Mouse (Mus musculus) retina, embryonic 14.5 days (tissue): ENCODE results near the gene Srgap1.

Source experiments
- DNase-seq: peaks from one replicate; pipeline ENCODE4 v3.0.0-alpha.2; 2015; ENCODE audit warnings: low spot score

Srgap1 gene

DNA sequence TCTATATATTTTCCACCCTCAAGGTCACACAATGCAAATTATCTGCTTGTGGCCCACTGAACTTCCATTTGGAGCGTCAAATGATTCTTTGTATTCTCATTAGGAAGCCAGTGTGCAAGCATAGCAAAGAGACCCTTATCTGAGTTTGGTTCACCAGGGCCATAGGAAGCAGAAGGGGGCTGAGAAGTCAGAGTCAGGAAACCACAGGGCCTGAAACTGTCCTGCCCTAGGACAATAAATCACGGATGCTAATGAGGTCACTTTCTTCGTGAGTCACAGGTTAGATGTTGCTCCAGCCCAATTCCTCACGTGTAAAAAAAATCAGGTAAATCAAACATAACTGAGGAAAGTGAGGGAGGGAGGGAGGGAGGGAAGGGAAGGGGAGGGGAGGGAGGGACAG, 85.1 kb downstream of the Srgap1 start:
- DNase-seq: no peak

DNA sequence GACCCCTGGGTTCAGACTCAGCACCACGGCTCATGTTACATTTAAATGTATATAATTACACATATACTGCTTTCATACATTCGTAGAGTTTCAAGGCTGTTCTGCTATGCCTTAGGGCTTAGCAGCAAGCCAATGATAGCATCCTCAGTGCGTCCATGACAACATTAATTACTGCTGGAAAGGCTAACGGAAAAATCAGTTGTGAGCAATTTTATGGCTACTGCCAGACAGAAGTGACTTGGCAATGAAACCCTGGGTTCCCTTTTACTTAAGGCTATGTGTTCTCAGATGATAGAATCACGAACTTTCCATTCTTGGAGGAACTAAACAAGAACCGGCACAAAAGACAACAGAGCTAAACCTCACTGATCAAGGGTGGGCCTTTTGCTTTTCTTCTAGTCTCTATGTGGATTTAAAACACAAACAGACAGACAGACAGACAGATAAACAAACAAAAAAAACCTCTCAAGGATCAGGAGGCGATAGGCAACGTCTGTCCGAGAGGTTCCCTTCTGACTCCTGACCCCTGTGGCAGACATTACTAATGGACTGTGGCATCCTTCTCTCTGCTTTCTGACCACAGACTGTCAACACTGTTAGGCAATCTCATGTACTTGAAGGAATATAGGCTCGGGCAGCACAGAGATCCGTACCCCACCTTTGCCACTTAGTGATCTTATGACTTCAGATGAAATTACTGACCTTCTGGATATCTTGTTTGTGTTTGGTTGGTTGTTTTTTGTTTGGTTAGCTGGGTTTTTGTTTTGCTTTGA, 85.8 kb downstream of the Srgap1 start:
- DNase-seq: no peak

DNA sequence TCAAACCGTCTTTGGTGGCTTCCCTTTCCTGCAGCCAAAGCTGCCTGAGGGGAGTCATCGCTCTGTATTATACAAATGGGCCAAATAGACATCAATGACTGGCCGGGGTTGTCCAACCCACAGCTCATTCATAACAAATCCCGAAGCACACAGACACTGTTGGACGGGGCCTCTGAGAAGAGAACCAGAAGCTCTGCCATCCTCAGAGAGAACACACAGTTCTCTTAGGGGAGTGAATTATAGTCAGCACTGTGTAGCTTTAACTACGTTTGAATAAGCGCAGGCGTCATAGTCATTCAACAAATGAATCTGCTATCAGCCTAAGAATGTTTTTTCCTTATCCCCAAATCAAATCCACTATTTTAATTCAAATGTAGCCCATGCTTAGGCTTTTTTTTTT, 88.4 kb downstream of the Srgap1 start:
- DNase-seq: no peak

- no peak for DNase-seq
These were observed 90.6 kb downstream of the Srgap1 start for GRCm38 (mm10) chr10:121956505-121956904.

DNA sequence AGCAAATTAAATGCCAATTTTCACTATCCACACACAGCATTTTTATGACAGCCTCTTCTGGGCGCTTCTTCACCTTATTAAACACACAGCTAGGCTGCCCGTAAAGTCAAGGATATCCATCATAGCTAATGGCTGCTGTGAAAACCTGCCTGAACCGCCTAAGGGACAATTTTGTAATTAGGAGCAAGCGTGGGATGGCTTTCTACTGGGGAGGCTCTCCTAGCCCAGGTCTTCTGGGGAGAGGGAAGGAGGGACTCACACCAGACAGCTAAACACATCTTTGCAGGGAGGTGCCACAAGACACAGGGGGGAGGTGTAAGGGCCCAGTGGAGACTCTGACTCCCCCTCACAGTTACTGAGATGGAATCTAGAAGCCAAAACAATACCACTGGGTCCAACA, 91.4 kb downstream of the Srgap1 start:
- DNase-seq: no peak

DNA sequence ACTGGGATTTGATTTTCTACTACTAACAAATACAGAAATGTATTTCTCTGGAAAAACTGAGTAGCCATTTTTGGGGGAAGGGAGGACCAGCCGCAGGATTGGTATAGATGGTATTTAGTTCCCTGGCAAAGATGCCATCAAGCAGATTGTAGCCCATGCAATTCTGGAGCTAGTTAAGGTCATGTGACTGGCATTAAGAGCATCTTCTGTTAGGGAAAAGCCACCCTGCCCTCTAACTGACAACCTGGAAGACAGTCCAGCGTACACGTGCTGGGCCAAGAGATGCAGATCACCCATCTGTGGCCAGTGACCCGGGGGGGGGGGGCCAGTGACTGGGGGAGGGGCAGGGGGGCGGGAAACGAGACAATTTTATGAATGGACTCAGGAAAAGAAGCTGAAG, 92.2 kb downstream of the Srgap1 start:
- DNase-seq: no peak

DNA sequence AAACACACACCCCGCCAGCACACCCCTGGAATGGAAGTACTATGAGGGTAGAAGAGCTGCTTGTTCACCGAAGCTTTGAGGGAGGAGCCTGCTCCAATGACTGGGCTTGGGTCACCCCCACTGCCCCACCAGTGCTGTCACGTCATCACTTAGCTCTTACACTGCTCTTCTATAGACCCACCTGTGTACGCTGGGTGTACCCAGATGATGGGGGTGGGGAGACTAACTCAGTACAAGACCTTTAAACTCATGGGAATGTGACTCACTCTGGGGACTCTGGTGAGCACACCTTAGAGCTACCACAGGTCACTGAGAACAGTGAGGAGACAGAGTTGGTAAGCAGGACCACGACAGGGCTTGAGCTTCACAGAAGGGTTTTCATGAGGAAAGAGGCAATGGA, 94.1 kb downstream of the Srgap1 start:
- no peak for DNase-seq

DNA sequence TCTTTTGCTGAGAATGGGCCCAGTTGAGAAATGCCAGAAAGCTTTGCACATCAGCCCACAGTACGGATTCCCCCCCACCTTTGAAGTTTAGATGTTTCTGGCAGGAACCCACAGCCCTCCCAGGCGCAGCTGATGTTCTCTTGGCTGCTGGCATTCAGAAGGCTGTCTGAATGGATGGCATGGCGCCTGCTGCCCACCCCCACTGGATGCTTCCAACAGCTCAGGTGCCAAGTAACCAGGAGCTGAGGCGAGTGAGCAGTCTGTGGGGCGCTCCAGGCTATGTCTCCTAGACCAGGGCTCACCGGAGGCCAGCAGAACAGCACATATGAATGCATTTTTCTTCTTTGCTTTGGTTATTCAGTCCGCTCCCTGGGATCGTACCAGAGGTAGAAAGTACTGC, 100.9 kb downstream of the Srgap1 start:
- no peak for DNase-seq

GRCm38 (mm10) chr10:121931909-121932308, 115.2 kb downstream of the Srgap1 start:
- DNase-seq: no peak

DNA sequence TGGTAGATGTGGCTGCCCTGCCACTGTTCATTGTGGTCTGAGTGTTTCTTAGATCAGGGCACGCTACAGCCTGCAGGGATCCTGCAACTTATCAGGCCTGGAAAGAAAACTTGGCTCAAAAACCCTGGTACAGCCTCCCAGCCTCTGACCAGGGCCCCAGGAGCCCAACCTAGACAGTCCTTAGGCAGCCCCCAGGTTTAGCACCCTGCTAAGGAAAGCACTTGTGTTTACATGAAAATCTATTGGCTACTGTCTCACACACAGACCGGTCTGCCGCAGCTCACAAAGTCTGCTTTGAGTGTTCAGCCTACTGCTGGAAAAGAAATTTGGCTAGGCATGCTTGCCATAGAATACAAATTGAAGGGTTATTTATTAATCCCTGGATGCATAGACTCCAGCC, 121.0 kb downstream of the Srgap1 start:
- DNase-seq: no peak

DNA sequence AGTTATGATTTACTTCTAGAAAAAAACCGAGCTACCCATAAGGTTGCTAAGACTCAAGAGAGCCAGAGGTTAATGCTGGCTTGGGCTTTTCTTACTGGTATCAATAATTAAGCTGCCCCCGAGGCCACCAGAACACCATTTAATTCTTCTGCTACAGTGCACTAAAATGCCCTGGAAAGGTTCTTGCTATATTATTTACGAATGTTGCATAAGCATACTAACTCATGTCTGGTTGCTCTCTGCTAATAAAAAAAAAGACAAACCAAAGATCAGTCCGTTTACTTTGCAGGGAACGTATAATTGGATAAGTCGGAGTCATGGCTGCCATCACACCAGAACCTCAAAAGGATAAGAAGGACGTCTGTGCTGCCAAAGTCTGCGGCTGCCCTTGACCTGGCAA, 128.1 kb downstream of the Srgap1 start:
- peak; percentile 71 for DNase-seq

- DNase-seq: no peak
These were observed 128.5 kb downstream of the Srgap1 start for GRCm38 (mm10) chr10:121918579-121918978.

DNA sequence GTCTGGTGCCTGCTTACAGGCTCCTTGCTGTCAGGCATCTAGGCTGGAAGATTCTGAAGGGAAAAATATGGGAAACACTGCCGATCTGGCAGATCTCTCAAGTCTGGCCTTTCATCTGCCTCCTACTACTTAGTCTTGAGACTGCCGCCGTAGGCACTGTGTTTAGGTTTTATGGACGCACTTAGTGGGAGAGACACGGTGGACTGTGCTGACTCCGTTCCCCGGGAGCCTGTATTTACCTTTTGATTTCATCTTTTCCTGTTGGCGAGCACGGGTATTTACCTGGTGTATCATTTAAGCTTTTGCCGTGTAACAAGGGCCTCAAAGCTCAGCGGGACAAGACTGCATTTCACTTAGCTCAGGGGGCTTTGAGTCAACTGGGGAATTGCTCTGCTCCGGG, 131.6 kb downstream of the Srgap1 start:
- DNase-seq: no peak

DNA sequence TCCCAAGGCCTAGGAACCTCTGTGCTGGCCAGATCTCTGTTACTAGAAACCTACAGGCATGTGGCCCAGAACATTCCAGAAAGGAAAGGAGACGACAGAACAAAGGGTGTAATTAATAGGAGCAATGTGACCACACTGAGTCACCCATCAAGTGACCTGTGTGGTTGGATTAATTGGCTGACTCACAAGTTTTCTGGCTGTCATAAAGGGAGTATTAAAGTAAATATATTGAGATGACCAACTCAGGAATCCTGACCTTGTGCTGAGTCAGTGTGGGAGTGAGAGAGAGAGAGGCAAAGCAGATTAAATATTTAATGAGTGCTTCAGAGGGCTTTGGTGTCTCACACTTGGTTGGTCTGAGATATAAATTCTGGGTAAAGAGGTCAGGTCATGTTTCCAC, 143.0 kb downstream of the Srgap1 start:
- no peak for DNase-seq

- no peak for DNase-seq
These were observed 144.5 kb downstream of the Srgap1 start for GRCm38 (mm10) chr10:121902651-121903050.

GRCm38 (mm10) chr10:121900772-121901171, 146.3 kb downstream of the Srgap1 start:
- no peak for DNase-seq

- DNase-seq: no peak
These were observed 147.4 kb downstream of the Srgap1 start for GRCm38 (mm10) chr10:121899706-121900105.

DNA sequence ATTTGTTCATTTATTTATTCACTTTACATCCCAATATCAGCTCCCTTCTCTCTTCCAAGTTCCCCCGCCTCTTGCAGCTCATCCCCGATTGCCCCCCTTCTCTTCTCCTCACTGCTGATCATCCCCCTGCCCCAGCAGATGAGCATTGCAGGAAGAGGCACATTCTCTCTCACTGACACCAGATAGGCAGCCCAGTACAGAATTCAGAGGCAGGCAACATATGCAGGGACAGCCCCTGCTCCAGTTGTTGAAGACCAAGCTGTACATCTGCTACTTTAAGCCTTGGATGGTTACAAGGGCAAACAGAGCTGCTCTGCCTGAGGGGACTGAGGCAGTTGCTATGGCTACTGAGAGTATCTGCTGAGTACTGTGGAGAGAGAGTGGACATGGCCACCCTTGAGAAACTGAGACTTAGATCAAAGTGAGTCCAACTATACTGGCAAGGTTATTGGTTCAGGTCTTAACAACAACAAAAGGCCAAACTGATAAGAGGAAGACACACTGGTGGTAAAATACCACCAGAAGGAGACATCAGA, 149.2 kb downstream of the Srgap1 start:
- no peak for DNase-seq

- DNase-seq: no peak
These were observed 155.6 kb downstream of the Srgap1 start for GRCm38 (mm10) chr10:121891390-121892067.

DNA sequence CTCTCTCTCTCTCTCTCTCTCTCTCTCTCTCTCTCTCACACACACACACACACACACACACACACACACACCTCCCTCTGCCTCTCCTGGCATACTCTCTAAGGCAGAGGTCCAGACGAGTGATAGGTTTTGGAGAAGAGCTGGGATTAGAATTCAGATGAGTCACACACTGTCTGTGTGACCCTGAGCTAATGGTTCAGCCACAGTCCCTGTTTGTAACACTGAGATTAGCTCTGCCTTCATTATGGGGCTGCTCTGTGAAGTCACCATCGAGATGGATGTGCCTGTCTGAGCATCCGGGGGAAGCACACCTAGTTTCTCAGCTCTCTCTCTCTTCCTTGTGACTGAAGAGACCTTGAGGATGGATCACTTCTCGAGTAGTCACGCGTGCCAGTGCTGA, 157.1 kb downstream of the Srgap1 start:
- no peak for DNase-seq

DNA sequence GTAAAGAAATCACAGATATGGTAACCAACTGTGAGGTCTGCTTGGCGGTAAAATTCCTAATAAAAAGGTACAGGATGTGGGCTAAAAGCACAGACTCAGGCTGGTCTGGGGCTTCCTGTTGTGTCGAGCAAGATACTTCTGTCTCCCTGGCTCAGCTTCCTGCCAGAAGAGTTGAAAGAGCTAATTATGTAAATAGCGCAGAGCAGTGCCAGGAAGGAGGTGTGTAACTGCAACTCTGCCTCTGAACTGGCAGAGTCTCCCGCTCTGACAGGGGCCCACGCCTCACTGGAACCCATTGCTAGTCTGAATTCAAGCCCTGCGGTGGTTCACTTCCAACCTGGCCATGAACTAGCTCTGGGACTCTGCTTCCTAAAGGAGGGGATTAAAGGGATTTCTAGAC, 160.3 kb downstream of the Srgap1 start:
- DNase-seq: no peak

GRCm38 (mm10) chr10:121885512-121886218, 161.4 kb downstream of the Srgap1 start:
- DNase-seq: peak; percentile 35

DNA sequence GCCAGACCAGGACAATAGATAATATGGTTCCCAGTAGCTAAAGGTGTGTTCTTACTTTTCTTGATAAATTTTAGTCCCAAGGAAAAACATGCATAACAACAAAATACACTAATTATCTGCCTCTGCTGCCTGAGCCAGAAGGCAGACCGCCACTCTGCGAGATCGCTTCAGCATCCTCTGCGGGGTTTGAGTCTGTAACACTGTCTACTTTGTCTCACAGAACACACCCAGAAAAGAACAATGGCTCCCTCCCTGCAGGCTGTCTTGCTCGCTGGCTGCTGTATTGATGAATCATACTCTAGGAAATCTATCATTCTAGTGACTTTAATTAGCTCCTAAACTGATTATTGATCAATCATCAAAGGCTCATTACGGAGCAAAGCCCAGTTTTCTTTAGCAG, 164.7 kb downstream of the Srgap1 start:
- DNase-seq: peak; percentile 22
